Mouse (Mus musculus) hindbrain, embryonic 16.5 days (tissue): Measurements from ENCODE around the gene Khdc3. TPM values are rescaled to one million over a fixed set of nuclear protein-coding genes. Genes with fewer than 3 reads are reported as not detected.
A peak's percentile ranks its signal among the peaks of the same experiment; 100 is the strongest.

Experiments used
- ATAC-seq: fragments of 200-750 bp; cut with Nextera tagmentation; 2 replicates; pipeline ENCODE4 v1.8.0; 2017; ENCODE audit warnings: moderate TSS enrichment, moderate library complexity
- H3K27ac ChIP-seq: fragments of 300-500 bp; sonication (generic); 2 replicates; pipeline ENCODE4 v1.5.1; 2014; ENCODE audit warnings: low read depth, mild to moderate bottlenecking, control low read depth, low read length, moderate library complexity
- H3K27me3 ChIP-seq: fragments of 300-500 bp; sonication (generic); replicated peaks from 2 replicates; pipeline ENCODE4 v1.6.1; 2014; ENCODE audit warnings: low read length; ENCODE audit not compliant: control insufficient read depth, insufficient read depth
- H3K36me3 ChIP-seq: fragments of 300-500 bp; sonication (generic); 2 replicates; pipeline ENCODE4 v1.6.1; 2014; ENCODE audit warnings: mild to moderate bottlenecking, low read length, moderate library complexity, mixed read lengths; ENCODE audit not compliant: control insufficient read depth, insufficient read depth
- H3K4me1 ChIP-seq: fragments of 300-500 bp; sonication (generic); 2 replicates; pipeline ENCODE4 v1.6.1; 2014; ENCODE audit warnings: low read depth, low read length; ENCODE audit not compliant: control insufficient read depth, insufficient read depth
- H3K4me2 ChIP-seq: fragments of 300-500 bp; sonication (generic); 2 replicates; pipeline ENCODE4 v1.6.1; 2014; ENCODE audit warnings: mild to moderate bottlenecking, low read length, control low read depth, moderate library complexity
- H3K4me3 ChIP-seq: fragments of 300-500 bp; sonication (generic); 2 replicates; pipeline ENCODE4 v1.5.1; 2014; ENCODE audit warnings: mild to moderate bottlenecking, low read length, control low read depth, moderate library complexity
- H3K9ac ChIP-seq: fragments of 300-500 bp; sonication (generic); 2 replicates; pipeline ENCODE4 v1.6.1; 2014; ENCODE audit warnings: low read depth, mild to moderate bottlenecking, control low read depth, low read length, moderate library complexity
- H3K9me3 ChIP-seq: fragments of 300-500 bp; sonication (generic); 2 replicates; pipeline ENCODE4 v1.6.1; 2014; ENCODE audit warnings: mild to moderate bottlenecking, low read length, moderate library complexity; ENCODE audit not compliant: control insufficient read depth
- WGBS: fragments of 180-500 bp; shearing (Covaris S2); extraction: QIAGEN DNeasy Blood & Tissue Kit; methylation state at CpG from one replicate; pipeline ENCODE4 v1.1.7; 2014; 5-methylcytosine and 5-hydroxymethylcytosine counted together
- polyA plus RNA-seq: library from polyadenylated mRNA; unstranded; fragments of >200 nt; fragmentation: Nextera tagmentation; extraction: Ambion mirVana; gene quantifications from 2 replicates; pipeline ENCODE4 v1.2.1, GENCODE M21; 2015

Gene Khdc3
- polyA plus RNA-seq, 1 experiment from 2014 or later = 0.24 TPM

- H3K9me3 ChIP-seq = no peaks in the 10 kb centered on the region
- H3K4me3 ChIP-seq = no peak overlapping the region
- 79% methylated on average over 10 of the region's 10 CpGs for WGBS
- no peak for ATAC-seq
- H3K4me1 ChIP-seq = no peaks in the 10 kb centered on the region
- H3K27me3 ChIP-seq = no peaks in the 10 kb centered on the region; the same call in none of the 2 replicates
- H3K9ac ChIP-seq = no peak overlapping the region
- H3K4me2 ChIP-seq = no peak overlapping the region
- H3K36me3 ChIP-seq = no peaks in the 10 kb centered on the region
- H3K27ac ChIP-seq = no peak overlapping the region
These were observed 11.5 kb upstream of the Khdc3 start for GRCm38 (mm10) chr9:73090121-73090520.

GRCm38 (mm10) chr9:73091747-73092146, 9.9 kb upstream of the Khdc3 start:
- WGBS = 0% methylated on average over 1 of the region's 1 CpGs
- no peak for ATAC-seq
- H3K4me2 ChIP-seq = no peak overlapping the region
- no peaks in the 10 kb centered on the region; the same call in none of the 2 replicates for H3K27me3 ChIP-seq
- H3K9ac ChIP-seq = no peak overlapping the region
- H3K36me3 ChIP-seq = no peaks in the 10 kb centered on the region
- no peaks in the 10 kb centered on the region for H3K9me3 ChIP-seq
- H3K27ac ChIP-seq = no peak overlapping the region
- no peak overlapping the region for H3K4me3 ChIP-seq
- H3K4me1 ChIP-seq = no peaks in the 10 kb centered on the region

- 27% methylated on average over 17 of the region's 17 CpGs for WGBS
- H3K27ac ChIP-seq = no peak overlapping the region
- peak; percentile 89 for ATAC-seq
- H3K36me3 ChIP-seq = no peaks in the 10 kb centered on the region
- no peaks in the 10 kb centered on the region for H3K4me1 ChIP-seq
- no peak overlapping the region; the same call in 1 of the 2 replicates for H3K9ac ChIP-seq
- no peaks in the 10 kb centered on the region; the same call in 1 of the 2 replicates for H3K27me3 ChIP-seq
- no peaks in the 10 kb centered on the region for H3K9me3 ChIP-seq
- H3K4me3 ChIP-seq = peak overlapping the region; percentile 12; the same call in 1 of the 2 replicates
- H3K4me2 ChIP-seq = peak overlapping the region; percentile 48
These were observed 7.1 kb upstream of the Khdc3 start for GRCm38 (mm10) chr9:73094580-73094979.

GRCm38 (mm10) chr9:73097898-73098297, 3.7 kb upstream of the Khdc3 start:
- Histone ChIP-seq H3K4me2 (no peak overlapping the region), H3K36me3 (no peaks in the 10 kb centered on the region), H3K27me3 (peaks cover 11% of the 10 kb centered on the region), H3K4me1 (no peaks in the 10 kb centered on the region), H3K27ac (no peak overlapping the region), H3K9me3 (no peaks in the 10 kb centered on the region), H3K4me3 (no peak overlapping the region), H3K9ac (no peak overlapping the region)
- no peak for ATAC-seq
- 68% methylated on average over 2 of the region's 2 CpGs for WGBS

GRCm38 (mm10) chr9:73102181-73102580, 545 bp downstream of the Khdc3 start, which contains the start of gene Gm20509:
Gene Gm20509, plus strand, starts transcription at chr9:73102470.
- no peaks in the 10 kb centered on the region for H3K36me3 ChIP-seq
- peak within 1 kb of the TSS; percentile 72 for H3K4me2 ChIP-seq
- peak within 1 kb of the TSS; percentile 59 for H3K9ac ChIP-seq
- H3K27ac ChIP-seq = no peak within 1 kb of the TSS
- H3K27me3 ChIP-seq = peaks cover 27% of the 10 kb centered on the region
- no peak for ATAC-seq
- WGBS = 94% methylated on average over 4 of the region's 4 CpGs
- H3K4me3 ChIP-seq = peak within 1 kb of the TSS; percentile 41
- no peaks in the 10 kb centered on the region for H3K9me3 ChIP-seq
- H3K4me1 ChIP-seq = no peaks in the 10 kb centered on the region; the same call in 1 of the 2 replicates

GRCm38 (mm10) chr9:73103159-73103879, 1.7 kb downstream of the Khdc3 start:
- no peak overlapping the region for H3K27ac ChIP-seq
- H3K4me2 ChIP-seq = peak overlapping the region; percentile 72
- 4% methylated on average over 58 of the region's 60 CpGs for WGBS
- peak; percentile 61 for ATAC-seq
- H3K4me1 ChIP-seq = no peaks in the 10 kb centered on the region; the same call in 1 of the 2 replicates
- H3K4me3 ChIP-seq = peak overlapping the region; percentile 41
- H3K9ac ChIP-seq = peak overlapping the region; percentile 59
- no peaks in the 10 kb centered on the region for H3K9me3 ChIP-seq
- no peaks in the 10 kb centered on the region for H3K36me3 ChIP-seq
- H3K27me3 ChIP-seq = peaks cover 29% of the 10 kb centered on the region

- no peak; the same call in 1 of the 2 replicates for ATAC-seq
- WGBS = 32% methylated on average over 4 of the region's 5 CpGs
These were observed 2.2 kb downstream of the Khdc3 start for GRCm38 (mm10) chr9:73103880-73104198.

GRCm38 (mm10) chr9:73105141-73105540, 3.5 kb downstream of the Khdc3 start:
- WGBS = 64% methylated on average over 1 of the region's 1 CpGs
- H3K36me3 ChIP-seq = no peaks in the 10 kb centered on the region
- ATAC-seq = no peak

More at GRCm38 (mm10) chr9:73103880-73104198, 2.2 kb downstream of the Khdc3 start:
- Histone ChIP-seq H3K4me1 (no peaks in the 10 kb centered on the region; the same call in 1 of the 2 replicates), H3K9me3 (no peaks in the 10 kb centered on the region), H3K4me2 (peak overlapping the region; percentile 72), H3K36me3 (no peaks in the 10 kb centered on the region), H3K9ac (peak overlapping the region; percentile 59), H3K4me3 (peak overlapping the region; percentile 41), H3K27me3 (peaks cover 29% of the 10 kb centered on the region), H3K27ac (no peak overlapping the region)

GRCm38 (mm10) chr9:73105771-73106170, 4.1 kb downstream of the Khdc3 start:
- no peak overlapping the region for H3K9ac ChIP-seq
- H3K27me3 ChIP-seq = peaks cover 29% of the 10 kb centered on the region
- H3K9me3 ChIP-seq = no peaks in the 10 kb centered on the region
- H3K4me1 ChIP-seq = no peaks in the 10 kb centered on the region; the same call in 1 of the 2 replicates
- no peaks in the 10 kb centered on the region for H3K36me3 ChIP-seq
- H3K4me2 ChIP-seq = no peak overlapping the region
- no peak for ATAC-seq
- no peak overlapping the region for H3K27ac ChIP-seq
- H3K4me3 ChIP-seq = no peak overlapping the region

More at GRCm38 (mm10) chr9:73105141-73105540, 3.5 kb downstream of the Khdc3 start:
- no peaks in the 10 kb centered on the region; the same call in 1 of the 2 replicates for H3K4me1 ChIP-seq
- H3K4me3 ChIP-seq = no peak overlapping the region
- H3K9me3 ChIP-seq = no peaks in the 10 kb centered on the region
- no peak overlapping the region for H3K9ac ChIP-seq
- H3K27me3 ChIP-seq = peaks cover 29% of the 10 kb centered on the region
- H3K4me2 ChIP-seq = no peak overlapping the region
- H3K27ac ChIP-seq = no peak overlapping the region
